Mouse (Mus musculus): Measurements from ENCODE around the gene Snrpd3.
"Not testable (repeated sequence)": the region's sequence is repeated elsewhere in the genome, so short reads cannot be mapped to it uniquely, and the experiment has no call there.

The Snrpd3 gene

GRCm38 (mm10) chr10:75566765-75567164 lies 49.4 kb downstream of the Snrpd3 start:
- DNase-seq (ENCODE audit: low read depth, low spot score): not testable (repeated sequence)

GRCm38 (mm10) chr10:75568029-75568428 lies 50.7 kb downstream of the Snrpd3 start:
- DNase-seq (ENCODE audit: low read depth, low spot score): no peak

GRCm38 (mm10) chr10:75568441-75568840 lies 51.1 kb downstream of the Snrpd3 start:
- DNase-seq (ENCODE audit: low read depth, low spot score): no peak

DNA sequence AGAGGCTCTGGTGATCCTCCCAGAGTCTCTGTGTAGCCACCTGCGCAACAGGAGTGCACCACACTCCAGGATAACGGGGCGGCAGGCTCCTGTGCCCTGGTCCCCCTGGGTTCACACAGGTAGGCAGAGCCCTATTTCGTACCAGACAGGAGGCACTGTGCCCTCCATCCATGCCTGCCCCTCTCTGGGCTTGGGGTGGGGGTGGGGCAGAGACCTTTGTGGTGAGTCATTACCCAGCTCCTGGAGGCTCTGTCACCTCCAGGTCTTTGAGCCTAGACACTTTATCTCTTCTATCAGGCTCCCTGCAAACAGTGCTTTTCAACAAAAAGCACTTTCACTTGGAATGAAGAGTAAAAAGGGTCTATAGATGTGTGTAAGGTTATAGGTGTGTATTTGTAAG lies 51.5 kb downstream of the Snrpd3 start:
- no peak for DNase-seq (ENCODE audit: low read depth, low spot score)

DNA sequence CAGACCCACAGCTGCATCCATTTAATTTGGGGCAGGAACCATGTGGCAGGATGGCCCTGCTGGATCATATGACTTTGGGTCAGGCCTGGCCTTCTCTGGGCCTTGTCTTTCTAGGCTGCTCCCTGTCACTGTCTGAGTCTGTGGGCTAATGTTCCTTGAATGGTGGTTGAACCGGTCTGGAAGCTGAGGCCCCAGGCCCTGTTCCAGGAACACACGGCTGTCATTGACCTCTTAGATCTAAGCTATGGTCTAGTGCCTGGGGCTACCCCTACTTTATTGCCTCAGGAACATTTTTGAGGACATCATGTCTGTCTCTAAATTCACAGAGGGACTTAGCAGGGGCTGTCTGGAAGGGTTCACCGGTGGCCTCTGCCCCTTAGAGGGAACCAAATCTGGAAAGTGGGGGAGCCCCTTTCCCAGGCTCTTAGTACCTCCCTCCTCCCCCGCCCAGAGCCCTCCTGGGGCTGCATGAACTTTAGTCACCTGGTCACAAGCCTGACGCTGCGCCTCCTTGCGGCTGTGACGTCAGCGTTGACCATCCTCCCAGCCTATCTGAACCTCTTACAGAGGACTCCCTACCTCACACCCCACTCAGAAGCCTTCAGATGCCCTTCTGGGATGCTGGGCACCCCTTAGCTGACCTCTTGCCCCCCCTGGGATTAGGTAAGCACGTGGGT lies 53.8 kb downstream of the Snrpd3 start:
- DNase-seq (ENCODE audit: low read depth, low spot score): no peak

DNA sequence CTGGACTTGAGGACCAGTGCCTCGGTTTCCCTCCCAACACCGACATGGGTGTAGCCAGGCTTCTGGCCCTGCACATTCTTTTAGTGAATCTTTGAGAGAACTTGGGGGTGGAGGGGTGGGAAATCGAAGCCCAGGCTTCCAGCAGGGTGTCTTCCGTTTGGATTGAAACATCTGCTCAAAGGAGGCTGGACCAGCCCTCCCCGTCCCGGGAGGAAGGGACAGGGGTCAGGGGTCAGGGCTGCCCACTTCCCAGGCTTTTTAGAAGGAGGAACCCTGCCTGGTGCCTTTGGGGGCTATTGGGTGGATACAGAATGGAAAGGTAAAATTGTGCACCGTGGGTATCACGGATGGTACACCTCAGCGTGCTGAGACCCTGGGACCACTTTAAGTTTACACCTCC lies 54.6 kb downstream of the Snrpd3 start:
- DNase-seq (ENCODE audit: low read depth, low spot score): no peak

- DNase-seq (ENCODE audit: low read depth, low spot score): no peak
Measured at GRCm38 (mm10) chr10:75573181-75573580, 55.8 kb downstream of the Snrpd3 start.

DNA sequence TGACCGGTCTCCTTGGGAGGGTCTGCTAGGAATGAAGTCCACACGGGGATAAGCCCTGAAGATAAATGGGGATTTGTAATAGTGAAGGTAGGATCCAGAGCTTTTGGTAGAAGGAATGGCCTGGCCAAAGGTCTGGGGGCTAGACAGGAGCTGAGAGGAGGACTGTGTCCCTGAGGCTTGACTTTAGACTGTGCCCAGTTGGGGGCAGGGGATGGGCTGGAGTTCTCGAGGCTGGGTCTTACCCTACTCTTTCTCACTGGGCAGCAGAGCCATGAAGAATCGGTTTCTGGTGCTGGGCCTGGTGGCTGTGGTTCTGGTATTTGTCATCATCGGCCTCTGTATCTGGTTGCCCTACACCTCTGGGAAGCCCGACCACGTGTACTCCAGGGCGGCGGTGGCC lies 56.6 kb downstream of the Snrpd3 start:
- no peak for DNase-seq (ENCODE audit: low read depth, low spot score)

- no peak for DNase-seq (ENCODE audit: low read depth, low spot score)
Measured at GRCm38 (mm10) chr10:75579129-75579528, 61.8 kb downstream of the Snrpd3 start.

- peak; percentile 65 for DNase-seq (ENCODE audit: low read depth, low spot score)
Measured at GRCm38 (mm10) chr10:75585876-75586552, 68.7 kb downstream of the Snrpd3 start.

- no peak for DNase-seq (ENCODE audit: low read depth, low spot score)
Measured at GRCm38 (mm10) chr10:75586553-75586879, 69.2 kb downstream of the Snrpd3 start.
